Mouse (Mus musculus): ENCODE data around the gene Shtn1. TPM values are rescaled to one million over a fixed set of nuclear protein-coding genes. Genes with fewer than 3 reads are reported as not detected.

The Shtn1 gene
- 10 to 100 TPM in 1 of 2 experiments, 1 to 10 TPM in 1; 10.0 to 11.6 TPM for total RNA-seq (2021)
- long read RNA-seq, experiment 1, partial matches to known transcripts, result 2 of 4 reads
- long read RNA-seq, experiment 1, other reads (novel, unspliced or antisense), result 0 of 4 reads
- long read RNA-seq, experiment 2, partial matches to known transcripts, result 1 of 6 reads
- long read RNA-seq, experiment 2, other reads (novel, unspliced or antisense), result 1 of 6 reads

DNA sequence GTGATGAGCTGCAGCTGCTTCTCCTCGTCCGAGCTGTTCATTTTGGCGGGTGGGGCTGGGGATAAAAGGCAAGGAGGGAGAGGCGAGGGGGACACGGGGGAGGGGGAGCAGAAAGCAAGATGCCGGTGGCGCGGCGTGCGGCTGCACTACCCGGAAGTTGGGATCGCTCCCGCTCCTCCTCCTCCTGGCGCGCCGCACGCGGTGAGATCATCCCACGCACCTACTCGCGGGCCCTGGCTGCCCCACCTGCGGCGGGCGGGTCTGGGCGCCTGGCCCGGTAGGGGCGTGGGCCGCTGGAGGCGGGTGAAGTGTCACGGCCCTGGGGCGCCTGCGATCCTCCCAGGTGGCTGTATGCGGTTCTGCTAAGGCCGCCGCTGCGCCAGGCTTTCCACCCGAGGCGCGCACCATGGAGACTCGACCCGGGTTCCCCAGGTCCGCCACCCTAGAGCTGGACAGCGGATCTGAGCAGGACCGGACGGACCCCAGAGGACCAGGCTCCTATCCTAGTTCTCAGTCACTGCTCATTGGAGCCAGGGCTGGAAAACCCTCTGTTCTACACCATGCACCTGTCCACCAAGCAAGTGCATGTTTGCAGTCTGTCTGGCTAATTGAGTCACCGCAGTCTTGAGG is at the start of gene Shtn1:
Shtn1 (minus strand) TSS at position 629 of the 630 bp plus-strand sequence.
- DNase-seq, result peak; percentile 72

DNA sequence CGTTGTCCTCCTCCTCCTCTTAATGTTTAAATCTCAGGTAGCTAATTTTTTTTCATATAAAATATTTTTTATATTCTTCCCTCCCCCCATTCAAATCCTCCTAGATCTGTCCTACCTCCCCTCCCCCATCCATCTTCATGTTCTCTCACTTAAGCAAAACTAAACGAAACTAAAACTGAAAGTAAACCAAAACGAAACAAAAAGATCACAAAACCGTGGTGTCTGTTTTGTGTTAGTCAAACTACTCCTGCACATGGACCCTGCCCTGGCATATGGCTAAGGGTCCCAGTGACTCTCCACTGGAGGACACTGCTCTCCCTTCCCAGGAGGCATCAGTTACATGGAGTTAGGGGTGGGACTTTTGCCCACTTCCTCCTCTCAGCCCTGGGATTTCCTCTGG is 38.3 kb upstream of the Shtn1 start:
- no peak for DNase-seq

DNA sequence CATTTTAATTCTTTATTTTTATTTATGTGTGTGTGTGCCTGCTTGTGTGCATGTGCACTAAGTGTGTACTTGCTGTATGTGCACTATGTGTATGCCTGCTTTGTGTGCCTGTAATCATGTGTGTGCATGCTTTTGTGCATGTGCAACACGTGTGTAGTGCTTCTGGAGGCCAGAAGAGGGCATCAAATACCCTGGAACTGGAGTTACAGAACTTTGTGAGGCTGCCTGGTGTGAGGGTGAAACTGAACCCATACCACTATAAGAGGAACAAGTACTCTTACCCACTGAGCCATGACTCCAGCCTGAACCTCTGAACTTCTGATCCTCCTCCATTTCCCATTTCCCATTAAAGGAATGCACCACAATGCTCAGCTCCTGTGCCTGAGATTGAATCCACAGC is 34.0 kb upstream of the Shtn1 start:
- DNase-seq, result no peak

- DNase-seq, result no peak
Measured at GRCm38 (mm10) chr19:59098315-59098714, 22.4 kb upstream of the Shtn1 start.

DNA sequence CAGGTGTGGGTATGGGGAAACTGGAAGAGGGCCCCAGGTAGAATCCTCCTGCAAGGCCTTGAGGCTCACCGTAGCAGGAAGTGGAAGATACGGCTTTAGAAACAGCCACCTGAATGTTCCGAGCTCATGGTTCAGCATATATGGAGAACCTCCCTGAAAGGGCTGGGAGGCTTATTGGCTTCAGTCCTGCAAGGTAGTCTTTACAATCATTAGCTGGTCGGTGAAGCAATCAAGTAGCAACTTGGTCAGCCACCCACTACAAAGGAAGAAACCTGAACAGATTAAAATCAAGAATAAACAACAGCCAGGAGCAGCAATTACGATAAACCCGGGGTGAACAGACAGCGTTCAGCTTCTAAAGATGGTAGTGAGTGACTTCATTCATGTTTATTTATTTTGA is 16.4 kb upstream of the Shtn1 start:
- no peak for DNase-seq

GRCm38 (mm10) chr19:59090337-59090736 is 14.4 kb upstream of the Shtn1 start:
- no peak for DNase-seq

GRCm38 (mm10) chr19:59084296-59084695 is 8.4 kb upstream of the Shtn1 start:
- DNase-seq, result no peak

DNA sequence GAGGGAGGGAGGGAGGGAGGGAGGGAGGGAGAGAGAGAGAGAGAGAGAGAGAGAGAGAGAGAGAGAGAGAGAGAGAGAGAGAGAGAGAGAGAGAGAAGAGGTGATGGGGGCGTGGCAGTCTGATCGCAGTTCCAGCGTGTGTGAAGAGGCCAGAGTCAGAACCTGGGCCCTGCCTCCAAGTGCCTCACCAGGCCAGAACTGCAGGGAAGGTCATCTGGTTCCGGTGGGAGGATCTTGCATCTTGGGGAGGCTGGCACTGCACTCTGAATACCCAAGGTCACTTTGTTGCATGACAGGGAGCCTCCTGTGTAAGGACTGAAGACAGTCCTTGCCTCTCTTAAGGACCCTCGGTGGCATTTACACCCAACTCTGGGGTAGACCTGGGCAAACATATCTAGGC is 231 bp upstream of the Shtn1 start:
- peak; percentile 19 for DNase-seq

DNA sequence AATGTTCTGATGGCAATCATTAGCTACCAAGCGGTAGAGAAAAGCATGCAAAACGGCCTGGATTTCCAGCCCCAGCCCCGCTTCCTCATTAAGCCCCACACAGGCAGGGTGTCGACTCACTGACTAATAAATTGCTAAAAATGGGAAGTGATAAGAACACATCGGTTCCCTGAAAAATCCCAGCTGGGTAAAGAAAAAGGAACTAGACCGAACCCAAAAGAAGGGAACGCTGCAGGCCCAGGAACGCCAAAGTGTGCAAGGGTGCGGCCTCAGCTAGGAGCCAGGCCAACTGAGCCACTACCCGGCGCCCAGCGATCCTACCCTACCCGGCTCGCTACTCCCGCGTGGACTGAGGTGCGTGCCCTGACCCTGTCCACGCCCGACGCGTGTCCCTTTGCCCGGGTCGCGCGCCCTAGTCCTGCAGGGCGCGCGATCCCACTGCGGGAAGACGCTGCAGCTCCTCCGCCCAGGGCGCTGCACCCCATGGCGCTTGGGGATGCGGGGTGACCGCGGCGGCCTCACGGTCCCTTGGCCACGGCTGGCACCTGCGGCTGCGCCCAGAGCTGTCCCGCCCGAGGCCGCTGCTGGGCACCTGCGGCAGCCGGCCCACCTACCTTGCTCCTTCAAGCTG is 944 bp downstream of the Shtn1 start:
- peak; percentile 25 for DNase-seq

GRCm38 (mm10) chr19:59074381-59074780 is 1.5 kb downstream of the Shtn1 start:
- DNase-seq, result no peak

DNA sequence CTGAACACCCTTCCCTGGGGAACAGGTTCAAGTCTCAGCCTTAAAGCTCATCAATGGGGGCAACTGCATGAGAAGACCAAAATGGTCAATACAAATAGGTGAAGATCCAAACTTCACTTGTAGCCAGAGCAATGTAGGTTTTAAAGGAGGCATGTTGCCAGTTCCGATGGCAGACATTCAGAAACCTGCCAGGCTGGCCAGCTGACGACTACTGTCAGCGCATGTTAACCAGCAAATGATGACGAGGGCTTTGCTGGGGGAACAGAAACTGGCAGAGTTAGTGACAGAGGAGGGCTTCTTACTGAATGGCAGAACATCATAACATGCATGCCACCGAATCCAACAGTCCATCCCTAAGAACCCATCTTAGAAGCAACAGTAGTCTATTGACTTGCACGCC is 2.9 kb downstream of the Shtn1 start:
- no peak for DNase-seq

GRCm38 (mm10) chr19:59071979-59072378 is 3.9 kb downstream of the Shtn1 start:
- no peak for DNase-seq

GRCm38 (mm10) chr19:59071396-59071795 is 4.5 kb downstream of the Shtn1 start:
- peak; percentile 30 for DNase-seq

- DNase-seq, result no peak
Measured at GRCm38 (mm10) chr19:59067652-59068051, 8.2 kb downstream of the Shtn1 start.

DNA sequence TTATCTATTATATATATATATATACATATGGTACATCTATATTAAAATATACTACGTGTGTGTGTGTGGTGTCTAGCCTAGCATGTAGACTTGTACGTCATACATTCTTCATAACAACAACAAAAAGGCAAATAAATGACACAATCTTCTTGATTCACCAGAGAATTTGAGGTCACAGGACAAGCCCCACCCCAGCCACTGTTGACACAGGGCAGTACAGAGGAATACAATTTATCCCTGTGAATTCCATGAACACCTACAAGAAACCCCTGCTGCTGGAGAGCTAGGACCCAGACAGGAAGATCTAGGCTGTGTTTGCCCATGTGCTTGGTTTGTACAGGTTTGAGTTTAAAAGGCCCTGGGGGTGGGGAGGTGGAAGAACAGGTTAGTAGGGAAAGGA is 9.2 kb downstream of the Shtn1 start:
- DNase-seq, result no peak

- DNase-seq, result no peak
Measured at GRCm38 (mm10) chr19:59066115-59066514, 9.8 kb downstream of the Shtn1 start.

GRCm38 (mm10) chr19:59064616-59065015 is 11.3 kb downstream of the Shtn1 start:
- DNase-seq, result no peak

DNA sequence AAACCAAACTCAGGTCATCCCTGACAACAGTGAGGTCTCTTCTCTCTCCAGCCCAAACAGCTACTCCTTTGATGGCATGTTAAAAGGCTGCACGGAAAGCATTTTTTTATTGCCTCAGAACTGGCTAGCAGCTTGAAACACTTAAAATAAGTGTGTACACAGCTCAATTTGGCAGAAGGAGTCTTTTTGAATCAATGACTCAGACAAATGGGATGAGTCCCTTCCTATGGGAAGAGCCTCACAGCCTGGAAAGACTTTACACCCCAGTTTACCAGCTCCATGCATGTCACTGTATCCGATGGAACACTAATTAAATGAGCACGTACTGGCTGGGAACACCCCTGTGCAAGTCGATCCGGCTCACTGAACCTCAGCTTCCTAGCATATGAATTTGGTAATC is 12.3 kb downstream of the Shtn1 start:
- no peak for DNase-seq

DNA sequence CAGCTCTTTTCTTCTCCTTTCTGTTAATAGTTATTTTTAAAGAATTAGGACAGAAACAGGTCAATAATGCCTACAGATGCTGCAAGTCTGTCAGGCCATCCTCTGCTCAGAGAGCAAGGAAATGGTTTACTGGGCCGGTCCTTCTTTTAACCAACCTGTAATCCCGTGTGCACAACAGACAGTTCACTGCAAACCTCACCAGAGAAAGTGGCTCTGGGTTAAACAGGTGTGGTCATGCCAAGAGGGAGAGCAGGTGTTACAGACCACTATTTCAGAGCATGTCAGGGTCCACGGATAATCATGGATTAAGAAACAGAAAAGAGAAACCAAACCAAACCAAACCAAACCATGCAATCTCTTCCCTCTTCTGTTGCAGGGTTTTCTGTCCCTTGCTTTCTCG is 17.8 kb downstream of the Shtn1 start:
- no peak for DNase-seq

DNA sequence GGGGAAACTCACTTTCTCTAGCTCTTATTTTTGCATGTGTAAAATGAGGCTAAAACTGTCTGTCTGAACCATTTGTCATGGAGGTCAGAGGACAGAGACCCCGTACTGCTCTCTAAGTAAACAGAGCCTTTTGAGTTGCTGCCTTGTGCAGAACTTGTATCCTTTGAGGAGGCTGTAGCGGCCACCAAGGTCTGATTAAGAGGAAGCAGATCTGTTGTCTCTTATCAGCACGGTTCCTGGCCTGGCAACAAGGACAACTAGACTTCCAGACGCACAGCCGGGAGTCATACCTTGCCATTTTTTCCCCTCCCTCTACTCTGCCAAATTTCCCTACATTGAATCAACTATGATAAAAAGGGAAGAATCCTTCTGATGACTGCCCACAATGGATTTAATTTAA is 18.5 kb downstream of the Shtn1 start:
- no peak for DNase-seq

- DNase-seq, result no peak
Measured at GRCm38 (mm10) chr19:59054632-59054951, 21.3 kb downstream of the Shtn1 start.

- no peak for DNase-seq
Measured at GRCm38 (mm10) chr19:59053931-59054631, 21.8 kb downstream of the Shtn1 start.

DNA sequence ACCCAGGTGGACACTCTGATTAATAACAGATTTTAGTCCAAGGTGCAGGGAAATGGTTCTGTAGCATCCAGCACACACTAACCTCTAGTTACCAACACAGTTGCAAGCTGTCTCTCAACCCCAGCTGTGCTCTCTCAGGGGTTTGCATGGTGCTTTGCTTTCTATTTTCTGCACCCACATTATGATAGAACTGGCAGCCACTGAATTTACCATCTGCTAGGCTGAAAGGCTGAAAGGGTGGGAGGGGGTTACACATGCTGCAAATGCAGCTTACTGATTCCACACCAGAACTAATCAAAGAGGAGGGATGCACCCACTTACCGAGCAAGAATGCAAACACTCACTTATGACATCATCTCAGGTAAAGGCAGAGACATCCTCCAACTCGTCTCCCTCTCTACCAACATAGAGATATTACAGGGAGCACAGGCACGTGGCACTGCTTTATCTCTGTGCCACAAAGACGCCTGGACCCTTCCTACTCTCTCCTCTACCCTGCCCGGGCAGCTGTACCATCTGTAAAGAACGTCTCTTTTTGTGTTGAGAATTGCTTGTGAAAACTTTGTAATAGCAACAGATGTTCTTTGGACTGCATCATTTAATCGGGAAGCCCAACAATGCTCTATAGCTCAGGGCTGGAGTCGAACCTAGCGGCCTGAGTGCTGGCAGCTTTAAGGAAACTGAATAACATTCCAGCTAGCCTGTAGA is 23.0 kb downstream of the Shtn1 start:
- DNase-seq, result no peak
